Mouse (Mus musculus): ENCODE data around the gene Pmis2.

GRCm38 (mm10) chr7:30678263-30678975, 7.0 kb upstream of the Pmis2 start:
- TF ChIP-seq CTCF (IDR thresholded peaks at IDR 0.05; ENCODE audit: low read depth): peak; percentile 57
- no peak for TF ChIP-seq EP300 (optimal IDR thresholded peaks at IDR 0.05)
